Mouse (Mus musculus): ENCODE measurements around the gene Kdm6b.

Kdm6b gene

GRCm38 (mm10) chr11:69389531-69390399, 23.7 kb downstream of the Kdm6b start:
- no peak for DNase-seq (ENCODE audit: low spot score in 2 of 2)

GRCm38 (mm10) chr11:69388680-69389079, 24.8 kb downstream of the Kdm6b start:
- no peak for DNase-seq (ENCODE audit: low spot score in 2 of 2)

GRCm38 (mm10) chr11:69386758-69387157, 26.7 kb downstream of the Kdm6b start:
- no peak for DNase-seq (ENCODE audit: low spot score in 2 of 2)

GRCm38 (mm10) chr11:69384979-69385378, 28.5 kb downstream of the Kdm6b start:
- DNase-seq (ENCODE audit: low spot score in 2 of 2) = no peak

GRCm38 (mm10) chr11:69382478-69383105, 30.9 kb downstream of the Kdm6b start:
- no peak for DNase-seq (ENCODE audit: low spot score in 2 of 2)

GRCm38 (mm10) chr11:69381356-69381755, 32.1 kb downstream of the Kdm6b start:
- DNase-seq (ENCODE audit: low spot score in 2 of 2) = no peak

GRCm38 (mm10) chr11:69379600-69379999, 33.9 kb downstream of the Kdm6b start:
- no peak for DNase-seq (ENCODE audit: low spot score in 2 of 2)

GRCm38 (mm10) chr11:69377766-69378165, 35.7 kb downstream of the Kdm6b start:
- DNase-seq (ENCODE audit: low spot score in 2 of 2) = no peak

- no peak for DNase-seq (ENCODE audit: low spot score in 2 of 2)
Measured at GRCm38 (mm10) chr11:69375646-69376045, 37.8 kb downstream of the Kdm6b start.

- no peak for DNase-seq (ENCODE audit: low spot score in 2 of 2)
Measured at GRCm38 (mm10) chr11:69373223-69373965, 40.1 kb downstream of the Kdm6b start.

GRCm38 (mm10) chr11:69372780-69373170, 40.7 kb downstream of the Kdm6b start:
- DNase-seq (ENCODE audit: low spot score in 2 of 2) = no peak

GRCm38 (mm10) chr11:69372056-69372779, 41.3 kb downstream of the Kdm6b start:
- no peak for DNase-seq (ENCODE audit: low spot score in 2 of 2)

GRCm38 (mm10) chr11:69371601-69372000, 41.9 kb downstream of the Kdm6b start:
- DNase-seq (ENCODE audit: low spot score in 2 of 2) = no peak

- DNase-seq (ENCODE audit: low spot score in 2 of 2) = no peak
Measured at GRCm38 (mm10) chr11:69370817-69371215, 42.7 kb downstream of the Kdm6b start.

GRCm38 (mm10) chr11:69369990-69370816, 43.3 kb downstream of the Kdm6b start:
- DNase-seq (ENCODE audit: low spot score in 2 of 2) = no peak

GRCm38 (mm10) chr11:69369215-69369989, 44.1 kb downstream of the Kdm6b start, which contains the start of gene Chd3:
TSS of gene Chd3 (minus strand) at chr11:69369406.
- peak in 1 of 2 experiments; percentile 35 for DNase-seq (ENCODE audit: low spot score in 2 of 2)

GRCm38 (mm10) chr11:69368356-69369214, 44.9 kb downstream of the Kdm6b start:
- DNase-seq (ENCODE audit: low spot score in 2 of 2) = peak; percentile 22 to 41

GRCm38 (mm10) chr11:69367616-69368355, 45.7 kb downstream of the Kdm6b start:
- no peak for DNase-seq (ENCODE audit: low spot score in 2 of 2)
